Mouse (Mus musculus) thymus, postnatal 36 days (tissue): ENCODE data around the gene Lrrc8b.
A peak's percentile ranks its signal among the peaks of the same experiment; 100 is the strongest.

Source experiments
- DNase-seq, 2 experiments: peaks; one replicate each; pipeline ENCODE4 v3.0.0; 2022; ENCODE audit warnings: mixed read lengths in 2 of 2

Gene Lrrc8b

GRCm38 (mm10) chr5:105415198-105415791, at the start of gene Lrrc8b:
Lrrc8b (plus strand) TSS chr5:105415775.
- peak; percentile 77 to 82 for DNase-seq

- no peak for DNase-seq
Observed at GRCm38 (mm10) chr5:105381482-105381881, 34.1 kb upstream of the Lrrc8b start.

- DNase-seq, result no peak
Observed at GRCm38 (mm10) chr5:105390346-105390745, 25.2 kb upstream of the Lrrc8b start.

GRCm38 (mm10) chr5:105393731-105394130, 21.8 kb upstream of the Lrrc8b start:
- DNase-seq, result no peak

- no peak for DNase-seq
Observed at GRCm38 (mm10) chr5:105395188-105395587, 20.4 kb upstream of the Lrrc8b start.

- no peak for DNase-seq
Observed at GRCm38 (mm10) chr5:105398966-105399365, 16.6 kb upstream of the Lrrc8b start.

GRCm38 (mm10) chr5:105399631-105400423, 15.7 kb upstream of the Lrrc8b start:
- DNase-seq, result peak; percentile 45 to 57

GRCm38 (mm10) chr5:105400424-105401375, 14.9 kb upstream of the Lrrc8b start:
- no peak for DNase-seq

GRCm38 (mm10) chr5:105401536-105401935, 14.0 kb upstream of the Lrrc8b start:
- DNase-seq, result no peak

- DNase-seq, result peak; percentile 69 to 82
Observed at GRCm38 (mm10) chr5:105404961-105405360, 10.6 kb upstream of the Lrrc8b start.

GRCm38 (mm10) chr5:105407661-105408060, 7.9 kb upstream of the Lrrc8b start:
- no peak for DNase-seq

- no peak for DNase-seq
Observed at GRCm38 (mm10) chr5:105409092-105409491, 6.5 kb upstream of the Lrrc8b start.

- DNase-seq, result no peak
Observed at GRCm38 (mm10) chr5:105410521-105411293, 4.9 kb upstream of the Lrrc8b start.

- DNase-seq, result peak in 1 of 2 experiments; percentile 32
Observed at GRCm38 (mm10) chr5:105411294-105411570, 4.3 kb upstream of the Lrrc8b start.

- no peak for DNase-seq
Observed at GRCm38 (mm10) chr5:105411768-105412167, 3.8 kb upstream of the Lrrc8b start.

- no peak for DNase-seq
Observed at GRCm38 (mm10) chr5:105412634-105413033, 2.9 kb upstream of the Lrrc8b start.

GRCm38 (mm10) chr5:105414341-105415120, 1.0 kb upstream of the Lrrc8b start:
- no peak for DNase-seq

GRCm38 (mm10) chr5:105415951-105416675, 538 bp downstream of the Lrrc8b start:
- peak; percentile 40 to 65 for DNase-seq

GRCm38 (mm10) chr5:105417217-105417616, 1.6 kb downstream of the Lrrc8b start:
- DNase-seq, result no peak

GRCm38 (mm10) chr5:105418364-105418763, 2.8 kb downstream of the Lrrc8b start:
- no peak for DNase-seq

- no peak for DNase-seq
Observed at GRCm38 (mm10) chr5:105418851-105419250, 3.3 kb downstream of the Lrrc8b start.
